Mouse (Mus musculus) heart, postnatal 10 days (tissue): ENCODE data around the gene Zfp473. TPM values are rescaled to one million over a fixed set of nuclear protein-coding genes. Genes with fewer than 3 reads are reported as not detected.
A peak's percentile ranks its signal among the peaks of the same experiment; 100 is the strongest.
"Not testable (repeated sequence)": the region's sequence is repeated elsewhere in the genome, so short reads cannot be mapped to it uniquely, and the experiment has no call there.

Experiments used
- DNase-seq, 2 experiments: peaks; one replicate each; pipeline ENCODE4 v3.0.0; 2021
- intact Hi-C: fragments of 180-260 bp; cut with DNase I; formaldehyde crosslinking; loops from one replicate; pipeline ENCODE4 v1.15.1; 2025
- total RNA-seq, 2 experiments: library from RNA; stranded (reverse); gene quantifications; 2 replicates each; pipeline ENCODE4 v1.2.3; 2021

The Zfp473 gene
- total RNA-seq, 2 experiments from 2014 or later, result 0.12 to 0.35 TPM

DNA sequence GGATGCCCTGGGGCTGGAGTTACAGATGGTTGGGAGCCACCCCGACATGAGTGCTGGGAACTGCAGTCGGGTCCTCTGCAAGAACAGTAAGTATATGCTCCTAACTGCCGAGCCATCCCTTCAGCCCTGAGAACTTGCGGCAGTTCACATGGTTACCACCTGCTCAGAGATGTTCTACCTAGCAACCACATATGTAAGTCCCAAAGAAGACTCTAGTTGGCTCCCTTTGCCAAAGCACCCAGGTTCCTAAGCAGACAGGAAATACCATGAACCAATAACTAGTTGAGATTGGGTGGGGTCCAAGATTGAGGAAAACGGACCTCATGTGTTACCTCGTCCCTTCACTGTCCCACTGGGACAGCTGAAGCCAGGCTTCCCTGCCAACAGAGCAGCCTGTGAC lies 24.5 kb downstream of the Zfp473 start:
- intact Hi-C loops, result loop anchor here (5.0 kb wide), 1 partner anchor 96 kb away; no protein-coding TSS in a partner anchor
- no peak for DNase-seq

DNA sequence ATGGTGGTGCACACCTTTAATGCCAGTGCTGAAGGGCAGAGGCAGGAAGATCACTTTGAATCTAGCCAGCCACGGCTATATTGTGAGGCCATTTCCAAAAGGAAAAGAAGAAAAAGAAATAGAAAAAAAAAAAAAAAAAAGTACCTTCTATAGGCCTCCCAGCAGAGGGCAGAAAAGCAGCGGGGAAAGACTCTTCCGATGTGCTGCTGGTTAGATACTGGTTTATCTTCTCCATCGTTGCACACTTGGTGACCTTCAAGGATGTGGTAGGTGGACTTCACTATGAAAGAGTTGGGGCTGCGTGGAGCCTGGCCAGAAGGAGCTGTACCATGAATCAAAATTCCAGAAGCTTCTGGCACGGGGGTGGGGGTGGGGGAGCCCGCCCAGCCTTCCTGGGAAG lies 26.5 kb downstream of the Zfp473 start:
- DNase-seq, result peak in 1 of 2 experiments; percentile 10
- intact Hi-C loops, result loop anchor here (5.0 kb wide), 1 partner anchor 233 kb away; no protein-coding TSS in a partner anchor

DNA sequence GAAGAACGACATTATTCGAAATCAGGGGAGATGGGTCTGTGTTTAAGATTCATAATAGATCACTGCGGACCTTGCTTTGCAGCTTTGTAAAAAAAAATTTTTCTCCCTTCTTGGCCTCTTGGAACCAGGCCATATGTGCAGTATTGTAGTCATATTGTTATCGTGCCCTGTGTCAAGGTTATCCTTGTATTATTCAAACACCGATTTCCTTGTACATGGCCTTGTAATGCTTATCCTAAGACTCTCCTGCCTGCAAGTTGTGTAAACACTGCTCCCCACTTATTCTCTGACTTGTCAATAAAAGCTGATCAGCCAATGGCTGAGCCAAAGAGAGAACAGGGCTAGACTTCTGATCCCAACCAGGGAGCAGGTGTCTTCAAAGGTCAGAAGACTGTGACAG lies 28.8 kb downstream of the Zfp473 start:
- DNase-seq, result no peak
- intact Hi-C loops, result loop anchor here (5.0 kb wide), 1 partner anchor 235 kb away; no protein-coding TSS in a partner anchor

DNA sequence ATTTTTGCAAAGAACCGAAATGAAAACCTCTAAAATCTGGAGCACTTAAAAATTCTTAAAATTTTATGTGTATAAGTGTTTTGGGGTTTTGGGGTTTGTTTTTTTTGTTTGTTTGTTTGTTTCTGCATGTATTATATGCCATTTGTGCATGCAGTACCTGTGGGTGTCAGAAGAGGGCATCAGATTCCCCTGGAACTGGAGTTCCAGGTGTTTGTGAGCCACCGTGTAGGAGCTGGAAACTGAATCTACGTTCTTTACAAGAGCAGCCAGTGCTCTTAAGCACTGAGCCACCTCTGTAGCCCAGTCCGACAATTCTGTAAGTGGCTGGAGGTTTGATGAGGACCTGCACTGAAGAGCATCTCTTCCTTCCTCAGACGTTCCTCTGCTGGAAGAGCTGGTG lies 41.0 kb downstream of the Zfp473 start:
- no peak for DNase-seq
- intact Hi-C loops, result no loop called here

DNA sequence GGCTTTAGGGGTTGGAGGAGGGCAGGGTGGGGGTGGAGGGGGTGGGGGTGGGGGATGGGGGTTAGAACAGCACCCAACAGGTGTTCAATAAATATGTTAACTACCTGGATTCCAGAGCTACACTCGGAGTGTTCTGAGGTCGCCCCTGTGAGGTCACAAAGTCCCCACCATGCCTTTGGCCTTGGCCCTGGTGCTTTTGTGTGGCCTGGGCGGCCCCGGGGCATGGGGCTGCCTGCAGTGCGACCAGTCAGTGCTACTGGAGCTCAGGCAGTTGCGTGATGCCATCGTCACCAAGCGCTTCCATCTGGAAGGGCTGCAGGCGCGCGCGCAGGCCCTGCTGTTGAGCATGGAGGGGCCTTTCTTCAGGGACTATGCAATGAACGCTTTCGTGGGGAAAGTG lies 42.3 kb downstream of the Zfp473 start, which contains the start of gene Izumo2:
Izumo2 (plus strand) TSS at position 169 of the 400 bp plus-strand sequence.
- DNase-seq, result no peak
- intact Hi-C loops, result no loop called here

DNA sequence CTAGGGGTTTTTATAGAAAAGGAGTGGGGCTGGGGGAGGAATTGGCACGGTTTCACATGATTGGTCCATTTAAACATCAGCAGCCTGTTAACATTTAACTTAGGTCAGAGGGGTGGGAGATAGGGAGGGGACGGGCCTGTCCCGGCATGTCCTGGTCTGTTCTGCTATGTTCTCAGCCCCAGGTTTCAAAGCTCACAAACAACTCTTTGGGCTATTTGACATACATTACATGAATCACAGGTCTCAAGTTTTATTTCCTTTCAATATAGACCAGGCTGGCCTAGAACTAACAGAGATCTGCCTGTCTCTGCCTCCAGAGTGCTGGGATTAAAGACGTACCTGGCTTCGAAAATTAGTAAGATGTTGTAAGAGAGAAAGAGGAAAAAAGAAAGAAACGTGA lies 42.8 kb downstream of the Zfp473 start:
- intact Hi-C loops, DNase-seq: not testable (repeated sequence)

DNA sequence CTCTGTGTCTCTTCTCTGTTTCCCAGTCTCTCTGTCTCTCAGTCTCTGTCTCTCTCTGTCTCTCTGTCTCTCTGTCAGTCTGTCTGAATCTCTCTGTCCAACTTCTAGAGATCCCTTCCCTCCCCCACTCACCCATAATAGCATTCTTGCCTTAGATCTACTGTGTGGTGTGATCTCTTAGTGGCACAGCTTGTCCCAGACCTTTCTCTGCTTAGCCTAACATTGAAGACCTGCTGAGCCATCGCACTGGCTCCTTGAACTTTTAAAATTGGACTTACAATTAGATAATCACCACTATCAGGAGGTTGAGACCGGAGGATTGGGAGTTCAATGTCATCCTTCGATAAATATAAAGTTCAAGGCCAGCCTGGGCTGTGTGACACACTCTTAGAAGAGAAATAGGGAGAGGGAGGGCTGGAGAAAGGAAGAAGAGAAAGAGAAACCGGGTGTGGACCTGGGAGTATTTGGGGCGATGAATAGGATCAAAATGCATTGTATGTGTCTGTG lies 43.6 kb downstream of the Zfp473 start:
- intact Hi-C loops, result no loop called here

DNA sequence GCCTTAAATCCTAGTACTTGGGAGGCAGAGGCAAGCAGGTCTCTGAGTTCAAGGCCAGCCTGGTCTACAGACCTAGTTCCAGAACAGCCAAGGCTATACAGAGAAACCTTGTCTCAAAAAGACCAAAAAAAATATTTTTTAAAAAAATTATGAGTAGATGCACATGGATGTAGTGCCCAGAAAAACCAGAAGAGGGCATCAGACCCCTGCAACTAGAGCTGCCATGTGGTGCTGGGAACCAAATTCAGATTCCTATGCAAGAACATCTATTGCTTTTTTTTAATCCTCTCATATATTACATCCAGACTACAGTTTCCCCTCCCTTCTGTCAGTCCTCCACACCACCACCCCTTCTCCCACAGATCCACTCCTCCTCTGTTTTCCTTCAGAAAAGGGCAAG lies 44.5 kb downstream of the Zfp473 start:
- intact Hi-C loops, result no loop called here
- no peak for DNase-seq

More for the DNA sequence above, 43.6 kb downstream of the Zfp473 start:
- no peak for DNase-seq

DNA sequence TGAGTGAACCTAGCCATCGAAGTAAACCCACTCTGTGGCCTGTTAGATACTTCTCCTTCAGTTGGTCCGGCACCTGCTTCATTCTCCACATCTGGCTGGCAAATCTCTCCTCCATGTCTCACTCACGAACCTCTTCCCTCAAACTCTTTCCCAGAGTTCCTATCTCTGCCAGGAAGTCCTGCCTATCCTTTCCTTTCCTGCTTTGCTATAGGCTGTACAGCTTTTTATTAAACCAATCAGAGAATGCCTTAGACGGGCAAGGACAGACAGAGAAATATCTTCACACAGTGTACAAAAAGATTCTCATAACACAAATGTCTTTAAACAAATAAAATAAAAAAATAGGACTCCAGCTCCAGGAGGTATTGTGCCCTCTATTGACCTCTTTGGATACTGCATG lies 45.8 kb downstream of the Zfp473 start:
- DNase-seq, result no peak
- intact Hi-C loops, result no loop called here

DNA sequence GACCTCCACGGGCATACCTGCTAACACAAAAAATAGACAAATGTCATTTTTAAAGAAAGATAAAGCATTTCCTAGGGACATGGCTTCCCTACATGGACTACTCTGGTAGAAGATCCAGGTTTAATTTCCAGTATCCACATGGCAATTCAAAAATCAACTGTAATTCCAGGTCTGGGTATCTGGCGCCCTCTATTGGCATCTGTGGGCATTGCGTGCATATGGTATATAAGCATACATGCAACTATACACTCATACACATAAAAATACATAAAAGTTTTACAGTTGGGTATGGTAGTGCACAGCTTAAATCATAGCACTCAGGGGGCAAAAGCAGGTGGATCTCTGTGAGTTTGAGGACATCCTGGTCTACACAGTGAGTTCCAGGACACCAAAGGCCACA lies 46.5 kb downstream of the Zfp473 start:
- peak; percentile 48 to 62 for DNase-seq
- intact Hi-C loops, result loop anchor here (5.0 kb wide), 3 partner anchors 37 to 182 kb away; partner anchors contain the start of gene Mybpc2

DNA sequence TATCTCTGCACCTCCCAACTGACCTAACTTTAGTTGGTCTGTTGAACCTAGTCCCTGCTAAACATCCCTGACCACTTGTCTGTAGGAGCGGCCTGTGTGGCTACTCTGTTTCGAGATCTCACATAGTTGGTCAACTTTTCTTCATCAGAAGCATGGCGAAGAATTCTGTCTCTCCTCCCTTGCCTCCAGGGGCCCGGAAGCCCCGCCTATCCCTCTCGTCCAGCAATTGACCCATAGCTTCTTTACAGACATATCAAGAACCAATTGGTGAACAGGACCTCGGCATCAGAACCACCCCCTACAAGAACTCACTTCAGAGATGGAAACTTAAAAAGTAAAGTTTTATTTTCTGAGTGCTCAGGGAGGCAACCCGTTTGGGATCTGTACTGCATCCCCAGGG lies 47.9 kb downstream of the Zfp473 start:
- DNase-seq, result no peak
- intact Hi-C loops, result loop anchor here (5.0 kb wide), 3 partner anchors 36 to 181 kb away; partner anchors contain the start of gene Mybpc2

DNA sequence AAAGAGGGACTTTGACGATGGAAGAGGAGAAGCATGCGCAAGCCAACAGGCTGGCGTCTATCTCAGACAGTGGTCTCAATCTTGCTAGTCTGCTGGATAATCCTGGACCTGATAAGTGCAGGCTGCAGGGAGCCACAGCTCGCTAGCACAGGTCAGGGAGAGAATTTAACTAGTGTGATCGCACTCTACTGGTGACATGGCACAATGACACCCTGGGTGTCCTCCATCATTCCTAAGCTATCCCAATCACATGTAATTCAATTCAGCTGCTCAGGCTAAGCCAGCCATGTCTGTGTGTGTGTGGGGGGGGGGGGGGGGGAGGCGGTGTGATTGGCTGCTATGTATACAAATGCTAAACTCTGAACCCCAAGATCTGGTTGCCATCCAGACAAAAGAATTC lies 48.9 kb downstream of the Zfp473 start:
- DNase-seq, result peak; percentile 44 to 51
- intact Hi-C loops, result loop anchor here (5.0 kb wide), 3 partner anchors 35 to 180 kb away; partner anchors contain the start of gene Mybpc2

DNA sequence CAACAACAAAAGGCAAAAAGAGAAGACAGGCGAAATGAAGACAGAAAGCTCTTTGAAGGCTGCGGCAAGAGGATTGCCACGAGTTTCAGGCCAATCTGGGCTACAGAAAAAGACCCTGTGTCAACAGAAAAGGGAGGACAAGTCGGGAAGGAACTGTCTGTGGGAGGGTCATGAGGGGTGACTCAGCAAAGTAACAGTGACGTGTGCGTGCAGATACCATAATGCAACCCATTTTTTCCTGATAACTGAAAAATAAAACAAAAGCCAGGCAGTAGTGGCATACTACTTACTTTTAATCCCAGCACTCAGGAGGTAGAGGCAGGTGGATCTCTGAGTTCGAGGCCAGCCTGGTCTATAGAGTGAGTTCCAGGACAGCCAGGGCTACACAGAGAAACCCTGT lies 52.9 kb downstream of the Zfp473 start:
- no peak for DNase-seq
- intact Hi-C loops, result loop anchor here (2.0 kb wide), 1 partner anchor 21 kb away; no protein-coding TSS in a partner anchor

DNA sequence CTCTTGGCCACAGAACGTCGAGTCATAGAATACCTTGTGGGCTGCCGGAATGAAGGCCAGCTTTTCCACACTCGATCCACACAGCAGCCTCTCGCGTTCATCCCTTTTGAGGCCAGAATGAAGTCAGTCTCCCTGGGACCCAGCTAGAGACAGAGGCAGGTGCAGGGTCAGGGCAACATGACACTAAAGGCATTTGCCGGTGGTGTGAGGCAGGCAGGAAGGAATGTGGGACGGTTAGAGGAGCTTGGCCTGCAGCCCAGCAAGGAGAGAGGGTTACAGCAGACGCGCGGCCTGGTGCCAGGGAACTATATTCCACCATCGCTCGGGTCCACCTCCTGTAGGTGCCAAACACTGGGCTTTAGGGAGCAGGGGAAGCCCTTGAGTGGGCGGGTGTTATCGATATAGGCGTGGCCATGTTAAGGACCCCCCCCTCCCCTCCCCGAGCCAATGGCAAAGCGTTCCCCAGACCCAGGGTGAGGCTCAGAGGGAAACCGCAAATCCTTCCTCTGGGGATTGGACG lies 53.6 kb downstream of the Zfp473 start:
- intact Hi-C loops, result loop anchor here (2.0 kb wide), 1 partner anchor 20 kb away; no protein-coding TSS in a partner anchor

DNA sequence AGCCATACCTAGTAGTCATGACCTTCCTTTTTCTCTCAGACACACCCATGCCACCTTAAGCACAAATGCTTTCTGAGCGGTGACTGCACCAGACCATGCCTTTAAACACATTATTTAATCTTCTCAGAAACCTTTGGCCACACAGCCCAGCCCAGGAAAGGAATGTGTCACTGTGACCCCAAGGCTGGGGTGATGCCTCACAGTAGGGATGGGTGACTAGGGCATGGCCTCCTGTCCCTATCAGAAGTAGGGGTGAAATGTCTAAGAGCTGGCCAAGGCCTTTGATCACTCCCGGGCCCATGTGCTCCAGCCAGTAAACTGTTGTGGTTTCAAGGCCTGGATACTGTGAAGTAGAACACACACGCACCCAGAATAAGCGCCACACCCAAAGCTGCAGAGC lies 55.6 kb downstream of the Zfp473 start:
- intact Hi-C loops, result no loop called here
- DNase-seq, result no peak

More for the DNA sequence above, 53.6 kb downstream of the Zfp473 start:
- peak; percentile 86 to 88 for DNase-seq

DNA sequence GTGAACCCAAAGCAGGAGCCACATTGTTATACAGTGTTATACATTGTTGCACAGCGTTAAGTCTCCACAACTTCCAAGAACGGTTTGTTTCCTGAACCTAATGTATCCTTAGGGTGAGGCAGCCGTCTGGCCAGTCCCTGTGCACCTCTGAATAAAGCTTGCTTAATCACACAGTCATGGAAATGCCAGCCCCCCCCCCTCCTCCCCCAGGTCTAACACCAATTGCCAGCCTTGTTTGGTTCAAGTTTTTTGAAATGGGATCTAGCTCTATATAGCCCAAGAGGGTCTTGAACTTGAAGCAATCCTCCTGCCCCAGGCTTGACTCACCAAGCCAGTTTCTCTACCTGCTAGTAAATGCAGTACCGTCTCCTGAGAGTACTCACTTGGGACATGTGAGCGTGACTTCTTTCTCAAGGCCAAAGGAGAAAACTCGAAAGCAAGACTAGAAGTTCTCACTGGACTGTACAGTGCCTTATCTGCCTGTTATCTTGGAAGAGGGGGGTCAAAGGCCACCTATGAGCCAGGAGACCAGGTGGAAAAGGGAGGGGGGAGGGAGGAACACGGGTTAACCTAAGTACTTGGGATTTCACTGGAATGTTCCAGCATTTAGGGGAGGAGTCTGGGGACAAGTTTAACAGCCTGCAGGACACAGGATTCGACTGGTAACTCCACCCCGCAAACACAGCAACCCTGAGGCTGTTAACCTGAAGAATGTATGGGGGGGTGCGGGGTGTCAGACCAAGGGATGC lies 57.2 kb downstream of the Zfp473 start:
- no peak for DNase-seq
- intact Hi-C loops, result no loop called here

DNA sequence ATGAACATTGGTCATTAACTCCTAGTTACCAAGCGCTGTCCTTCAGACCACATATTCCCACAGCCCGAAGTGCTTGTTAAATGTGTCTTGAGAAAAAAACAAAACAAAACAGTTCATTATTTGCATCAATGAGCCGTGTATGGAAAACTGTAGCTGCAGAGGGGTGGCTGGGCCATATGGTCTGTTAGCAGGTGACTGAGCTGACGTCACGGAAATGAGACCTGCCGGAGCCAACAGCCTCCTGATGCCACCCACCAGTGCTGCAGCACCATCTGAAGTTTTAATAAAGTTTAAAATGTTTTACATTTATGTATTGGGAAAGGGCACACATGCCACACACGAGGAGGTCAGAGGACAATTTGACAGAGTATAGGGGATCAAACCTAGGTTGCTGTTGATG lies 61.5 kb downstream of the Zfp473 start:
- DNase-seq, result no peak
- intact Hi-C loops, result no loop called here

DNA sequence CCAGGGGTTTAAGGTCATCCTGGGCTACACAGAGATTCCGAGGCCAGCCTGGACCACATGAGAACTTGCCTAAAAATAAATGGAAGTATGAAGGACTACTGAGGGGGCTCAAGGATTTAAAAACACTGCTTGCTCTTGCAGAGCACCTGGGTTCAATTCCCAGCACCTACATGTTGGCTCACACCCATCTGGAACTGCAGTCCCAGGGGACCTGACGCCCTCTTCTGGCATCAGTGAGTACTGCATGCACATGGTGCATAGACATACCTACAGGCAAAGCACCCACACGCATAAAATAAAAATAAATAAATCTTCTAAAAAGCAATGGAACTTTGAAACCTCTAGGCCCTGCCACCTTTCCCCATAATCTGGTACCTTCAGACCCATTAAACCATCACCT lies 62.0 kb downstream of the Zfp473 start:
- intact Hi-C loops, result no loop called here
- DNase-seq, result no peak

DNA sequence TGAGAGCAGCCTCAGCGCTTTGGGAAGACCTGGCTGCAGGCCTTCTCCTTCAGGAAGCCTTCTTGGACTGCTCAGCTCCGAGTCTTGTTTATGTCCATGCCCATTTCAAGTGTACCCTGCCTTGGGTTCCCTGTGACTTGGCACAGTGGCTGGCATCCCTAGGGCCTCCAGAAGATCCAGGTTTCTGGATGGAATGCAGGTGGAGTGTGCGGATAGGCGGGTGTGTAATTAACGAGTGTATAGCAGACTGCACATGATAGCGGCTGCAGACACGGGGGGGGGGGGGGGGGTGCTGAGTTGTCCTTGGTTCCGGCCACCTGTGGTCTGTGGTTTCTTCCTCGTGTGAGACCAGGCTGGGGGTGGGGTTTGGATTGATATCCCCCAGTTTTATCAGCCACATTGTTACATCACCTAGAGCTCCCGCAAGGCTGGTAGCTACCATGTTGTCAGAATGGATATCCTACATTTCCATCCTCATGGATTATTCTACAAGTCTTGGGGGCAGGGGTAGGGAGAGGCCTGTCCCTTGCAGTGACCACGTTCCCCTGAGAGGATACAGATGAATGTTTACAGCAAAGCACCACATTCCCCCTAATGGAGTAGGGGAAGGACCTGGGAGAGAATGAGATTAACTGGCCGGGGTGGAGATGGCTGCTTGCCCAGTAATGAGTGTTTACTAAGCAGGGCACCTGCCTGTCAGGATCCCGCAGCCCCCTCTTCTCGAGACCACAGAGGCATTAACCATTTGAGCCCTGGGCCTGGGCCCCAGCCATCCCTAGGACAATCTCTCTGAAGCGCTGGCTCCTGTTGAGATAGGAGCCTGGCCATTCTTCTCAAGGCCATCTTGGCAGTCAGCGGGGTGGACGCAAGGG lies 65.1 kb downstream of the Zfp473 start:
- DNase-seq, result peak; percentile 67 to 77
- intact Hi-C loops, result no loop called here

DNA sequence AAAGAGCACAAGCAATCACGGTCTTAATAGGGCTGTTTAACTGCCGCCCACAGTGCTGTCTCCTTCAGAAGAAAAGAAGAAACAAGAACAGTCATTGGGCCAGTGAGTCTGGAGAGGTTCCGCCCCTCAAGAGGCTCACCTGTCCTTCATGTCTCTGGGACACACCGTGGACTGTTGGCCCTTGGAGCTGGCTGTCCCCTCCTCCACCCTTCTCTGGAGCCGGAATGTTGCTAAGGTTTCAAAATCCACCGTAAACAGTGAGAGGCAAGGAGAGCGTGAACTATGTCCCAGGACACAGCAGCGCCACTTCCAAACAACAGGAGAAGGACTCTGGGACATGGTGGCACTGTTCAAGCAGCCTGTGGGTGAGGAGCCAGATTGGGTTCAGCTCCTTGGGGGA lies 67.2 kb downstream of the Zfp473 start:
- intact Hi-C loops, result no loop called here
- peak; percentile 61 to 73 for DNase-seq
